Mouse (Mus musculus) heart, embryonic 12.5 days (tissue): ENCODE results near the gene Nbea. TPM values are rescaled to one million over a fixed set of nuclear protein-coding genes. Genes with fewer than 3 reads are reported as not detected.

Source experiments
- ATAC-seq: fragments of 200-750 bp; cut with Nextera tagmentation; 2 replicates; pipeline ENCODE4 v1.8.0; 2017; ENCODE audit warnings: moderate TSS enrichment, moderate library complexity; ENCODE audit not compliant: insufficient number of reproducible peaks, low FRiP score
- H3K27ac ChIP-seq: fragments of 300-500 bp; sonication (generic); 2 replicates; pipeline ENCODE4 v1.5.1; 2016; ENCODE audit warnings: mild to moderate bottlenecking, moderate library complexity; ENCODE audit not compliant: poor library complexity, severe bottlenecking
- H3K27me3 ChIP-seq: fragments of 300-500 bp; sonication (generic); replicated peaks from 2 replicates; pipeline ENCODE4 v1.6.1; 2016; ENCODE audit warnings: mild to moderate bottlenecking, moderate library complexity
- H3K36me3 ChIP-seq: fragments of 300-500 bp; sonication (generic); 2 replicates; pipeline ENCODE4 v1.6.1; 2016; ENCODE audit warnings: mild to moderate bottlenecking, moderate library complexity
- H3K4me1 ChIP-seq: fragments of 300-500 bp; sonication (generic); replicated peaks from 2 replicates; pipeline ENCODE4 v1.6.1; 2016; ENCODE audit warnings: mild to moderate bottlenecking
- H3K4me2 ChIP-seq: fragments of 300-500 bp; sonication (generic); 2 replicates; pipeline ENCODE4 v1.6.1; 2016; ENCODE audit warnings: mild to moderate bottlenecking, moderate library complexity
- H3K4me3 ChIP-seq: fragments of 300-500 bp; sonication (generic); 2 replicates; pipeline ENCODE4 v1.5.1; 2016; ENCODE audit warnings: mild to moderate bottlenecking
- H3K9ac ChIP-seq: fragments of 300-500 bp; sonication (generic); 2 replicates; pipeline ENCODE4 v1.6.1; 2016; ENCODE audit warnings: mild to moderate bottlenecking, moderate library complexity
- H3K9me3 ChIP-seq: fragments of 300-500 bp; sonication (generic); replicated peaks from 2 replicates; pipeline ENCODE4 v1.6.1; 2016; ENCODE audit warnings: mild to moderate bottlenecking, moderate library complexity
- WGBS: fragments of 180-500 bp; shearing (Covaris S2); methylation state at CpG from one replicate; pipeline ENCODE4 v1.1.7; 2016; 5-methylcytosine and 5-hydroxymethylcytosine counted together
- polyA plus RNA-seq: library from polyadenylated mRNA; unstranded; fragments of >200 nt; fragmentation: Nextera tagmentation; extraction: Ambion mirVana; gene quantifications from 2 replicates; pipeline ENCODE4 v1.2.1, GENCODE M21; 2016

Nbea gene
- polyA plus RNA-seq = 10.8 and 12.9 TPM in 2 replicates

DNA sequence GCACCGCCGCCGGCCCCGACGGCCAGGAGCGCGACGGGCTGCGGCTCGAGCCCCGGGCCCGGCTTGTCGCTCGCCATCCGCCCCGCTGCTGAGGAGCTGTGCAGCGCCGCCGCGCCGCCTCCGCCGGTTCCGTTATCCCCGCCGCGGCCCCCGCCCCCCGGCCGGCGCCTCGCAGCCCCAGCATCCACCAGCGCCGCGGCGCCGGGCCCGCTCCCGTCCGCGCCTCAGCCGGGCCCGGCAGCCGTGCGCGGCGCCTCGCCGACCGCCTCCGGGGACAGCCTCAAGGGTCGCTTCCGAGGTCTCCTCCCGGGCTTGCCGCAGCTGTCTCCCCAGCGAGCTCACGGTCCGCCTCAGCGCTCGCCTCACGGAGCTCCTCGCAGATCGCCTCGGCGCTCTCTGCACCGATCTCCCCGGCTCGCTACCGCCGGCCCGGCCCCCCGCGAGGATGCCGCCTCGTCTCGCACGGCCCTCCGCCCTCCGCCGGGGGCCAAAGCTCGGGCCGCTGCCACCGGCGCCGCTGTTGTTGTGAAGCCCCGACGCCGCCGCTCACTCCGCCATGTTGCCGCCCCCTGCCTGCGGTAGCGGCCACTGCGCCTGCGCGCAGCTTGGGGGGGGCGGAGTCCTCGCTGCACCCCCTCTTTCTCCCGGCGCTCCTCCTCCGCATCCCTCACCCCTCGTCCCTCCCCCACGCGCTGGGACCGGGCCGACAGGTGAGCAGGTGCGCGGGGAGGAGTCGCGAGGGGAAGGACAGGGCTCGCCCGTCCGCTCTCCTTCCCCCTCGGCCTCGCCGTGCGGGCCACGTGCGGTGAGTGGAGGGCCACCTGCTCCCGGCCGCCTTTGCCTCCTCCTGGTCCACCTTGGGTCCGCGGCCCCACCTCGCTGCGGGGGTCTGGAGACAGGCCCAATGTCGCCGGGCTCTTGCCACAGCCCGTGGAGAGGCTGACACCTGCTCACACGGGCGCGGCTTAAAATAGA, at the start of gene Nbea:
Gene Nbea, minus strand, starts transcription at position 543 of the 975 bp plus-strand sequence.
- peak within 1 kb of the TSS; percentile 98 for H3K4me3 ChIP-seq
- no peaks in the 10 kb centered on the region for H3K27me3 ChIP-seq
- H3K36me3 ChIP-seq = no peaks in the 10 kb centered on the region
- peak within 1 kb of the TSS; percentile 96 for H3K9ac ChIP-seq
- H3K4me2 ChIP-seq = peak within 1 kb of the TSS; percentile 98
- peak within 1 kb of the TSS; percentile 91 for H3K27ac ChIP-seq
- peak; percentile 87 for ATAC-seq
- H3K9me3 ChIP-seq = no peaks in the 10 kb centered on the region
- 3% methylated on average over 116 of the region's 131 CpGs for WGBS
- peaks cover 13% of the 10 kb centered on the region for H3K4me1 ChIP-seq

DNA sequence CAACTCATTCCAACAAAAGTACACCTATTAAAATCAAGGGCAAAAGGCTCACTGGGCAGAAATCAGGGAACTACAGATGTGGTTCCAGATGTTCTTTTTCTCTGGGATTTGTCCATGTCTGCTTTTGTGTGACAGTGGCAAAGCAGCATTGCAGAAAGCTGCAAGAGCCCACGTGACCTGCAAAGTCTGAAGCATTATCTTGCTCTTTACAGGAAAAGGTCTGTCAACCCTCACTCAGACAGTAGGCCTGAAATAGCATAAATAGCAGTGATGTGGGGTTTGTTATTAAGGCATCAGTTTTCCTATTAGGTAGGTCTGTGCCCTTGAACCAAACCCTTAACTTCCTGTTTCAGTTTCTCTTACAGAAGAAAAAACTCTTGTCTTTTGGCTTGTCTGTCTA, 45.8 kb upstream of the Nbea start:
- WGBS = 3% methylated on average over 1 of the region's 1 CpGs
- no peak overlapping the region for H3K27ac ChIP-seq

DNA sequence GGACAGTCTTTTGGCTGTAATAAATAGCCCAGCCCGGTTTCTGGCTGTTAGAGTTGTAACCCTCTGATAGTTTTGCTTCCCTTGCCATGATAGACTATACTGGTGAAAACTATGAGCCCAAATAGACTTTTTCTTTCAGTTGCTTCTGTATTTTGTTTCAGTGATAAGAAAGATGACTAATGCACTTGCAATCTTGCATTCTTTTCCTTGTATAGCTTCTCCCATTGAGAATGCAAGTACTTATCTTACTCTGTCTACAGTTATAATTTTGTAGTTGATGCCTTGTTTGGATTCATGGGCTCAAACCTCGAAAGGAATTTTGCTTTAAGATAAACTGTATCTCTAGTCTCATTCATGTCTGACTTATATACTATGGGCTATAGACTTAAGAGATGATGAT, 32.5 kb upstream of the Nbea start:
- no peak overlapping the region for H3K4me2 ChIP-seq
- no peaks in the 10 kb centered on the region for H3K9me3 ChIP-seq
- no peaks in the 10 kb centered on the region for H3K27me3 ChIP-seq
- peaks cover 8% of the 10 kb centered on the region; the same call in 1 of the 2 replicates for H3K4me1 ChIP-seq
- WGBS = 27% methylated on average over 2 of the region's 2 CpGs
- H3K4me3 ChIP-seq = no peak overlapping the region
- no peak overlapping the region for H3K9ac ChIP-seq
- H3K36me3 ChIP-seq = no peaks in the 10 kb centered on the region
- peak; percentile 18; the same call in 1 of the 2 replicates for ATAC-seq
- H3K27ac ChIP-seq = no peak overlapping the region

More for the DNA sequence above, 45.8 kb upstream of the Nbea start:
- Histone ChIP-seq H3K36me3 (no peaks in the 10 kb centered on the region), H3K4me1 (peaks cover 7% of the 10 kb centered on the region), H3K9me3 (no peaks in the 10 kb centered on the region), H3K4me2 (no peak overlapping the region), H3K9ac (no peak overlapping the region), H3K27me3 (no peaks in the 10 kb centered on the region), H3K4me3 (no peak overlapping the region)
- ATAC-seq = peak; percentile 67; the same call in 1 of the 2 replicates

DNA sequence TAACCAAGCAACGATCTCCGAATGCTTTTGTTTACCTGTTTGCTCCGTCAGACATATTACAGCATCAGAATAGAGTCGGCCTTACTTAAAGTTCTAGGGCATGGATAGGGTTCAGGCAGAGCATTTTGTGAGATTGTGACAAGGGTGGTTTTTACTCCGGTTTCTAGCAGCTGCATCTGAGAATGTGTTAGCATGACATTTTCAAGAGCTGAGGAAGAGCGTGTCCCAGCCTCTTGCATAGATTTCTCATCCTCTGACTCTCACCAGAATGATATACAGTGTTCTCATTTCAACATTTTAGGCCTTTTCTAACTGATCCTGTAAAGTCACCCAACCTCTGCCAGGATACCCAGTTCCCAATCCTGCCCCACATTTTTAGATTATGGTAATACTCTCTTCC, 20.5 kb upstream of the Nbea start:
- no peak overlapping the region for H3K9ac ChIP-seq
- no peak overlapping the region for H3K4me2 ChIP-seq
- 74% methylated on average over 6 of the region's 6 CpGs for WGBS
- H3K27ac ChIP-seq = no peak overlapping the region
- no peaks in the 10 kb centered on the region for H3K4me1 ChIP-seq
- no peak for ATAC-seq
- no peaks in the 10 kb centered on the region for H3K9me3 ChIP-seq
- H3K27me3 ChIP-seq = no peaks in the 10 kb centered on the region
- H3K36me3 ChIP-seq = no peaks in the 10 kb centered on the region
- H3K4me3 ChIP-seq = no peak overlapping the region

DNA sequence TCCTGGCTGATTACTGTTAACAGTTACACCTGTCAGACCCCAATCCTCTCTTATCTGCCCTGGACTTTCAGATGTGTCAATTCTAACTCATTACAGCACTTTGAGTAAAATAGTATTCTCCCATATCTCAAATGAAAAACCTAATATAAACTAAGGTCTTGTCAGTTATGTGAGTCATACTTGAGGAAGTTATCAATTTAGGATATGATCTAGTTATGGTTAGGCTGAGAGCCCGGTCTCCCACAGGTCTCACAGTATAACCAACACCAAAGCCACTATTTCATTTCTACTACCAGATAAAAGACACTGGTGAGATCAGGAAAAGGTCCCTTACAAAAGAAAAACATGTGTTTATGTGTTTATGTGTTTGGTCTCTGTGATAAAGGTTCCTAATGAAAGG, 4.7 kb upstream of the Nbea start:
- Histone ChIP-seq H3K9me3 (no peaks in the 10 kb centered on the region), H3K9ac (no peak overlapping the region), H3K4me2 (no peak overlapping the region), H3K27ac (no peak overlapping the region), H3K4me3 (no peak overlapping the region), H3K27me3 (no peaks in the 10 kb centered on the region), H3K36me3 (no peaks in the 10 kb centered on the region), H3K4me1 (peaks cover 4% of the 10 kb centered on the region)
- ATAC-seq = no peak
- WGBS = 50% methylated on average over 1 of the region's 1 CpGs

DNA sequence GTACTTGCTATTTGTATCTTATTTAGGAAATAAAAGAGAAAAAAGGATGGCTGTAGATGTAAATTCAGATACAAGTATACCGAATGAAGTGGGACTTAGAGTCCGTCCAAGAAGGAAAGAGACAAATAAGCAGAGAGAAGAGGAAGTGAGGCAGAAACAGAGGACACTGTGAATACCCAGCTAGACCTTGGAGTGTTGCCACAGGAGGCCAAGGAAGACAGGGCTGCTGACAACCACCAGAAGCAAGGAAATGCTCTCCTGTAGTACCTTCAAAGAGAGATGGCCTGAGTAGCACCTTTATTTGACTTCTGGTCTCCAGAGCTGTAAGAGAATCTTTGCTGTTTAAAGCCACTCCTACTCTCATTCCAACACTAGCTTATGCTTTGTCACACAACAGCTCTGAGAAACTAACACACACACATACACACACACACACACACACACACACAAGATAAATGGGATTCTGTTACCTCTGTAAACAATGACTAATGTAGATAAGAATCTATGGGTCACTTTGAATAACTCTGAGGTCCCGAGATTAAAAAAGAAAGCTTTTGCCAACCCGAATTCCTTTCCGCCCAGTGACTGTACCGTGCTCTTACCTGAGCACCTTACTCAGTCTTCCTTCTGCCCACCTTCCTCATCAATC, 3.8 kb upstream of the Nbea start:
- Histone ChIP-seq H3K4me2 (no peak overlapping the region), H3K27ac (no peak overlapping the region), H3K9ac (no peak overlapping the region), H3K4me3 (no peak overlapping the region), H3K36me3 (no peaks in the 10 kb centered on the region), H3K4me1 (peaks cover 4% of the 10 kb centered on the region), H3K9me3 (no peaks in the 10 kb centered on the region), H3K27me3 (no peaks in the 10 kb centered on the region)
- 61% methylated on average over 6 of the region's 6 CpGs for WGBS
- no peak for ATAC-seq

DNA sequence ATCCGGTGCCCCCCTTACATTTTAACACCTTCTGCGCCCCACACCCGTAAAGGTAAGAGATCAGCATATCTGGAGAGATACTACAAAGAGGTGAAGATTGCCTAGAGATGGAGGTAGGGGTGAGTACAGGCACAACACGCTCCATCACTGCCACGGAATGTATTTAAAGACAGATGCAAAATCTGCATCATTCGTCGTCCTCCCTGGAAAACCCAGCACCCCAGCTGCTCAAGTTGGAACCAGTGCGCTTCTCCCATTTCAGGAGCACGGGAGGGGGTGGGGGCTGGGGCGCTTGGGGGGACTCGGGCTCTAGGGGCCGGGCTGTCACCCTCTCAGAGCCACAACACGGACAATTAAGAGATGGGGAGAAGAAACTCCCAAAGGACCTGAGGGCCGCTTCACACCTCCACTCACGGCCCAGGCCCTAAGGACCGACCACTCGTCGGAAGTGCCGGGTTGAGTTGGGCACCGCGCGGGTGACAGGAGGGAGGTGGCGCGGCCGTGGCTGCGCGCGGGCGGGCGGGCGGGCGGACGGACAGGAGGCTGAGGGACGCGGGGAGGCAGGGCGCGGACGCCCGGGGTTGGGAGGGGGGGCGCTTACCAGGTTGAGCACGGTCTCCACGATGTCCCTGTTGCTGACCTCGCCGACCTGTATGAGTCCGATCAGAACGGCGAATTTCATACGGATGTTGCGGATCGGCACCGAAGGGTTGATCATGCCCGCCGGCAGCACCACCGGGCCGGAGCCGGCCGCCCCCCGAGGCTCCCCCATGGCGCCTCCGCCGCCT, 936 bp downstream of the Nbea start:
- Histone ChIP-seq H3K36me3 (no peaks in the 10 kb centered on the region), H3K4me1 (peaks cover 13% of the 10 kb centered on the region), H3K9me3 (no peaks in the 10 kb centered on the region), H3K4me3 (peak overlapping the region; percentile 98), H3K9ac (peak overlapping the region; percentile 96), H3K4me2 (peak overlapping the region; percentile 98), H3K27ac (peak overlapping the region; percentile 91), H3K27me3 (no peaks in the 10 kb centered on the region)
- peak; percentile 67 for ATAC-seq
- WGBS = under 1% methylated on average over 61 of the region's 61 CpGs

DNA sequence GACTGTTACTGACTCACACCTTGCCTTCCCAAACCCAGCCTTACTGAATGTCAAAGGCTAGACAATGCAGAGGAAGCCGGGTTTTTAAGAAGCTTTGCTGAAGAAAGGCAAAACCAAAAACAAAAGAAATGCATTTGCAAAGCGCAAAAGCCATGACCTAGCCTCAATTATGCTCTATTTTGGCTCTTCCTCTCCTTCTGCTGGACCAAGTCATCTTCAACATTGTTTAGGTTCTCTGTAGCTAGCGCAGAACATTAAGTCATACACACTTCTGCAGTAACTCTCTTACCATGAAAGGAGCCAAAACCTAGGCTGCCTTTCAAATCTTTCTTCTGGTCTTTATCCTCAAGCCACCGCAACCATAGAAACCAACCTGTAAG, 1.5 kb downstream of the Nbea start:
- no peaks in the 10 kb centered on the region for H3K9me3 ChIP-seq
- peak overlapping the region; percentile 98 for H3K4me3 ChIP-seq
- no peaks in the 10 kb centered on the region for H3K27me3 ChIP-seq
- WGBS = 5% methylated on average over 4 of the region's 4 CpGs
- peak overlapping the region; percentile 98 for H3K4me2 ChIP-seq
- no peaks in the 10 kb centered on the region for H3K36me3 ChIP-seq
- no peak for ATAC-seq
- H3K4me1 ChIP-seq = peaks cover 18% of the 10 kb centered on the region
- peak overlapping the region; percentile 91; the same call in 1 of the 2 replicates for H3K27ac ChIP-seq
- H3K9ac ChIP-seq = peak overlapping the region; percentile 96

DNA sequence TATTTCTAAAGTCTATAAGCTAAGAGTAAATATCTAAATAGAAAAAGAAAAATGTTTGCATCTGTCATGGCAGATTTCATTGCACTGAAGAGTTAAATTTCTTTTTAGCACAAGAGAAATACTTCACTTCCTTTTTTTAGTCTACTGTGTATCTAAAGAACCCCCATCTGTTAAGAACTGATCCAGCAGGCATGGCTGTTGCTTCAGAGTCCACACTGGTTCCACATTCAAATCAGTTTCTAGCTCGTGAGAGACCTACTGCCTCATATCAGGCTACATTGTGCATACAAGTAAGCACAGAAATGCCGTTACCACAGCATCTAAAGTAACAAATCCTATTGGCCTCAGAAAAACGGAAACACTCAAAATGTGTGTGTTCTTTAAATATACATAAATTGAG, 2.5 kb downstream of the Nbea start:
- no peaks in the 10 kb centered on the region for H3K9me3 ChIP-seq
- no peak overlapping the region for H3K27ac ChIP-seq
- H3K27me3 ChIP-seq = no peaks in the 10 kb centered on the region
- H3K36me3 ChIP-seq = no peaks in the 10 kb centered on the region
- peak overlapping the region; percentile 49; the same call in 1 of the 2 replicates for H3K4me2 ChIP-seq
- peaks cover 21% of the 10 kb centered on the region for H3K4me1 ChIP-seq
- no peak for ATAC-seq
- 0 out of 2 replicates have a peak overlapping the region, but pooled peaks have one; percentile 20 for H3K4me3 ChIP-seq
- WGBS = 38% methylated on average over 3 of the region's 3 CpGs
- no peak overlapping the region for H3K9ac ChIP-seq

DNA sequence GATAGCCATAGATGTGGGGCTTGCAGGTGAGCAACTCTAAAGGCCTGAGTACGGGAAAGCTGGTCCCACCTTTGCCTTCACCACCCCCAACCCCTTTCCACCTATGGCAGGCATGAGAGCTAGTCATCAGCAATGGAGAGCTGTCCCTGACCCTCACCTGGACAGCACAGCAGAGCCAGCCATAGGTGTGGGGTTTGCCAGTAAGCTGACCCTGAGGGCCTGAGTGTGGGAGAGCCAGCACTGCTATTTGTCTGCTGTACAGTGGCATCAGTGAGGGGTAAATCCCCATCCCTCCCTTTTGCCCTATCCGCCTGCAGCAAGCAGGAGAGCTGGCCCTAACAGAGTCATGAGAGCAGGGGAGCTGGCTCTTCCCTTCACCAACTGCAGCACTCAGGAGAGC, 25.6 kb downstream of the Nbea start:
- Histone ChIP-seq H3K9me3 (no peaks in the 10 kb centered on the region), H3K27ac (no peak overlapping the region), H3K27me3 (no peaks in the 10 kb centered on the region), H3K4me1 (0 out of 2 replicates have a peak, but pooled peaks cover 11% of the 10 kb centered on the region), H3K36me3 (no peaks in the 10 kb centered on the region), H3K4me2 (no peak overlapping the region), H3K9ac (no peak overlapping the region), H3K4me3 (no peak overlapping the region)
- no peak for ATAC-seq
- WGBS = 84% methylated on average over 2 of the region's 2 CpGs
